Mouse (Mus musculus): ENCODE data around the gene Fas.

DNA sequence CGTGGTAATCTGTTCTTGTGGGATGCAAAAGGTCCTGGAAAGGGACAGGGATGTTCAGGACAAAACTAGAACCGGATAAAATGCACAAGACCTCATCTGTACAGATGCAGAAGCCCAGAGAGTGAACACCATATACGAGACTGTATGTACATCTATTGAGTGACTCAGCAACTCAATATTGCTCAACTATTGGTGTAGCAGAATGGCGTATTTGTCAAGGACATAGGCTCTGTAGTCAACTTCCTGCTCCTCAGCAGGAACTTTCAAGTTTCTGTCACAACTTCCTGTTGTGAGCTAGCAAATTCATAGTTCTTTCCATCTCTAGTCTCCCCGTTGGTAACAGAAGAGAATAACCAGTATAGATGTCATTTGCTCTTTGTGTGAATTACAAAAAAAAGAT is 41.9 kb upstream of the Fas start:
- TF ChIP-seq POLR2A (IDR thresholded peaks at IDR 0.05; ENCODE audit: low read depth, low read length) (no peak), GABPA (IDR thresholded peaks at IDR 0.05; ENCODE audit: insufficient replicate concordance, low read depth, low read length) (no peak), NRF1 (IDR thresholded peaks at IDR 0.05; ENCODE audit: low read depth, low read length) (no peak), NELFE (IDR thresholded peaks at IDR 0.05; ENCODE audit: low read depth, low read length) (no peak), CTCF (conservative IDR thresholded peaks at IDR 0.05 in 1 of 2, IDR thresholded peaks at IDR 0.05 in 1 of 2; ENCODE audit: low read depth in 2 of 2, low read length in 2 of 2) (no peak), MAX (IDR thresholded peaks at IDR 0.05; ENCODE audit: low read length) (no peak), TCF12 (IDR thresholded peaks at IDR 0.05; ENCODE audit: low read depth, low read length) (no peak), USF2 (conservative IDR thresholded peaks at IDR 0.05; ENCODE audit: low read depth, low read length) (no peak)
